Mouse (Mus musculus) embryonic fibroblast, embryonic 13.5 days (primary cell): ENCODE measurements around the gene Olfr98. TPM values are rescaled to one million over a fixed set of nuclear protein-coding genes. Genes with fewer than 3 reads are reported as not detected.

Experiments
- H3K27ac ChIP-seq: 2 replicates; pipeline ENCODE4 v1.5.1; 2012; ENCODE audit warnings: low read length, control low read depth, inconsistent platforms; ENCODE audit not compliant: insufficient read depth
- H3K4me1 ChIP-seq: 2 replicates; pipeline ENCODE4 v1.6.1; 2011; ENCODE audit warnings: low read length; ENCODE audit not compliant: control insufficient read depth, insufficient read depth
- H3K4me3 ChIP-seq: 2 replicates; pipeline ENCODE4 v1.5.1; 2011; ENCODE audit warnings: mild to moderate bottlenecking, control low read depth, low read length; ENCODE audit not compliant: insufficient read depth
- CTCF ChIP-seq: IDR thresholded peaks from 2 replicates; pipeline ENCODE4 v1.5.1; 2011; ENCODE audit warnings: mild to moderate bottlenecking, control low read depth, low read length, moderate library complexity, borderline replicate concordance; ENCODE audit not compliant: insufficient read depth
- POLR2A ChIP-seq: IDR thresholded peaks from 2 replicates; pipeline ENCODE4 v1.6.1; 2011; ENCODE audit warnings: low read depth, mild to moderate bottlenecking, control low read depth, low read length, moderate library complexity
- polyA plus RNA-seq: library from polyadenylated mRNA; stranded (reverse); fragments of >200 nt; gene quantifications from 2 replicates; pipeline ENCODE4 v1.2.4, GENCODE M21; 2011; ENCODE audit warnings: low read depth; ENCODE audit not compliant: missing spikeins, insufficient read length

The Olfr98 gene
- polyA plus RNA-seq = not detected in 2 replicates

DNA sequence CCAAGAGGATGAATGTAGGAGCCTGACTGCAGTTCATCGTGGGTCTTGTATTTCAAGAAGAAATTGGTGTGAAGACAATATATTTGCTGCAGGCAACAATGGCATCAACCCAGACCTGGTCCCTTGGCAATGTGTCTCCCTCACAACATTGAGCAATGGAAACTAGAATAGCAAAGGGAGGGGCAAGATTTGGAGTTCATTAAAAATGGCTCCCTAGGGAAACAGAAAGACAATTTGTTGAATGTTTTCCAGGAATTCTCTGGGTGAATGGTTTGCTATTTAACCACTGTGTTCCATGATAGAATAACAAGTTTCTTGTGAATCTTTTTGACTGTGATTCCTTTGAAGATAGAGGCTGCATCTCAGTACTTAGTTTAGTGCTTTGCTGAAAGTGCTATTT is at the start of gene Olfr98:
Gene Olfr98 (minus strand): TSS at position 124 of the 400 bp plus-strand sequence.
- Histone ChIP-seq H3K27ac (no peak within 1 kb of the TSS), H3K4me1 (no peaks in the 10 kb centered on the region), H3K4me3 (no peak within 1 kb of the TSS)
- no peak for TF ChIP-seq POLR2A
- TF ChIP-seq CTCF = no peak

DNA sequence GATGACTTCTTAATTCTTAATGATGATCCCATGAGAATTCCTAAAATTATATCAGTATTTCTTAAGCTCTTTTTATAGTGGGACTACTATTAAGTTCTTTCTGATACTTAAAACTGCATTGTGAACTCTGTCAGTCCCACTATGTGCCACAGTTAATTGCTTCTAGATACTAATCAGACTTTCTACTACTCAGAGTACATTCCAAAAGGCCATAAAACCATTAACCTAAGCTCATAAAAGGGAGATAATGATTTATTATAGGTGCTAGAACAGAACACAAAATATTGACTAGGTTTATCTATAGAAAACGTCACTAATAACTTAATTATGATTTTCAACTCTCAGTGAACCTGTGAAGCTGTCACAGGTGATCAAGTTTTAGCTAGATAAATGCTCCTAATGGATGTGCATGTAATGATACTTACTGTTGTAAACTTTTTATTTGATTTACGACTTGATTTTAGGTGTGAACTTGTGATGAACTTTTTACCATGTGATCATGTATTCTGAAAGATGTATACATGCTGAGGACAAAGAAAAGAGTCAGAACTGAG is 46.7 kb upstream of the Olfr98 start:
- no peak overlapping the region for H3K4me3 ChIP-seq
- no peaks in the 10 kb centered on the region for H3K4me1 ChIP-seq
- no peak for TF ChIP-seq CTCF
- no peak for TF ChIP-seq POLR2A
- H3K27ac ChIP-seq = no peak overlapping the region

DNA sequence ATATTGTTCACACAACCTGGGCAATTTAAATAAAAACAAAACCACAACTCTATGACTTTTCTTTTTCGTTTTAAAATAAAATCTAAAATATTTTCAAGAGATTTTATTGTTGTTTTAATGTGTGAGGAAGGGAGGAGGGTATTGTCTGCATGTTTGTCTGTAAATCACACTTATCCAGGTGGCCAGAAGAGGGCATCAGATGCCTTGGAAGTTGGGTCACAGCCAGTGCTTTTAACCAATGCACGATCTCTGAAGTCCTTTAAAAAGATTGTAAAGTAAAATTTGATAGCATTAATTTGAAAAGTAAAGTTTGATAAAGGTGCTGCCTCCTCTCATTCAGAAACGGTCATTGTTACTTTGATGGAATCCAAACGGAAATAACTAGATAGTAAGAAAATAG is 44.9 kb upstream of the Olfr98 start:
- Histone ChIP-seq H3K4me3 (no peak overlapping the region), H3K27ac (no peak overlapping the region), H3K4me1 (no peaks in the 10 kb centered on the region)
- TF ChIP-seq POLR2A = no peak
- TF ChIP-seq CTCF = no peak

DNA sequence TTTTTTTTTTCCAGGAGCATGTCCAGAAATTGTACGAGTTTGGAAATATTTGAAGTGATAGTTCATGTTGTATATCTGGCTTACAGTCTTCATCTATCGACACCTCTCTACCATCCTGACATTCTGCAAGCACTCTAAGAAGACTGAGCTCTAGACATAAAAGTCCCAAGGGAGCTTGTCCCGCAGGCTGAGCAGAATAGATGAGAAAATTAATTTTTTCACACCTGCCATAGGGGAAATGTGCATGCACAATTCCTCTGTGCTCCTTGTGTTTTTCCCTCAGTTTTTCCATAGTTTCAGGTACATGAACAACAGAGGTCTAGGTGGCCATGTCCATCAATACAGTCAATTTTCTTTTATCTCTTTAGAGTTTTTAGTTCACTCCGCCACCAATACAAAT is 40.7 kb upstream of the Olfr98 start, which contains the start of gene Olfr101:
Gene Olfr101 (minus strand): TSS at position 101 of the 400 bp plus-strand sequence.
- no peak within 1 kb of the TSS for H3K27ac ChIP-seq
- no peak for TF ChIP-seq CTCF
- no peak for TF ChIP-seq POLR2A
- H3K4me3 ChIP-seq = no peak within 1 kb of the TSS
- no peaks in the 10 kb centered on the region for H3K4me1 ChIP-seq

DNA sequence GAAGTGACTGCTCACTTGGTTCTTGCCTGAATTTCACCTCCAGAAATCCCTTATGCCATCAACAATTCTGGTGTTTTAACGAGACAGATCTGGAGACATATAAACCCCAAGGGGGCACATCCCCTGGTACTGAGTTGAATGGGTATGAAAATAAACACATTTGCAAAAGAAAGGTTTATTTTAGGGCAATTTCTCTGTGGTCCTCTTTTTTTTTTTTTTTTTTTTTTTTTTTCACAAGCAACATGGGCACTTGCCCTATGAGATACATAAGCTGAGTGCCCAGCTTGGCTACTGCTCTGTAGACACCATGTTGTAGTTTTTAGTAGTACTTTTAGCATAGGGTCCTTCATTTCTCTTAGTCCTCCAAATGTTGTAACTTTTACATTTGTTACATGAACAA is 19.8 kb upstream of the Olfr98 start, which contains the start of gene Olfr99:
Gene Olfr99 (minus strand): TSS at position 101 of the 400 bp plus-strand sequence.
- H3K4me3 ChIP-seq = no peak within 1 kb of the TSS
- TF ChIP-seq POLR2A (no peak), CTCF (no peak)
- no peaks in the 10 kb centered on the region for H3K4me1 ChIP-seq
- no peak within 1 kb of the TSS for H3K27ac ChIP-seq

DNA sequence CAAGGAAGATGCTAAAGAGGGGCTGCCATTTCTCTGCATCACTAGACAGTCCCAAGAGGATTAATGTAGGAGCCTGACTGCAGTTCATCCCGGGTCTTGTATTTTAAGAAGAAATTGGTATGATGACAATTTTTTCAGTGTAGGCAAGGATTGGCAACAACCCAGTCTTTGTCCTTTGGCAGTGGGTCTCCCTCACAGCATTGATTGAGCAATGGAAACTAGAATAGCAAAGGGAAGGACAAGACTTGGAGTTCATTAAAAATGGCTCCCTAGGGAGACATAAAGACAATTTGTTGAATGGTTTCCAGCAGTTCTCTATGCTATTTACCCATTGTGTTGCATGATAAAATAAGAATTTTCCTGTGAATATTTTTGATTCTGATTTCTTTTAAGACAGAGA is 16.8 kb upstream of the Olfr98 start:
- no peak for TF ChIP-seq CTCF
- no peak for TF ChIP-seq POLR2A
- no peak overlapping the region for H3K27ac ChIP-seq
- peaks cover 2% of the 10 kb centered on the region; the same call in 1 of the 2 replicates for H3K4me1 ChIP-seq
- H3K4me3 ChIP-seq = no peak overlapping the region

DNA sequence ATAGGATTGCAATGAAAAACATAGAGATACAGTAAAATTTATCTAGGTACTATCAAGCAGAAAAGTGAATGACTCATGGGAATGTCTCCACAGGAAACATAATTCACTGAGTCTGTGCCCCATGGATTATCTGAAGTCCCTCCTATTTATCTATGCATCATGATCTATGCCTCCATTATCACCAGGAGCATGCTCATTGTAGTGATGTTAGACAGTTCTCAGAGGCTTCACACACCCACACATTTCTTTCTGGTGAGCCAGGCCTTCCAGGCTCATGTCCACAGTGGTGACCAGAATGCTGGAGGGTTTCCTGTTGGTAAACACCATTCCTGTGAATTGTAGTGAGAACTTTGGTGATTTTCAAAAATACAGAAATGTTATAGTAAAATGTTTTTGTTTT is 13.0 kb upstream of the Olfr98 start:
- Histone ChIP-seq H3K4me1 (peaks cover 3% of the 10 kb centered on the region; the same call in 1 of the 2 replicates), H3K27ac (no peak overlapping the region), H3K4me3 (no peak overlapping the region)
- TF ChIP-seq POLR2A (no peak), CTCF (no peak)

DNA sequence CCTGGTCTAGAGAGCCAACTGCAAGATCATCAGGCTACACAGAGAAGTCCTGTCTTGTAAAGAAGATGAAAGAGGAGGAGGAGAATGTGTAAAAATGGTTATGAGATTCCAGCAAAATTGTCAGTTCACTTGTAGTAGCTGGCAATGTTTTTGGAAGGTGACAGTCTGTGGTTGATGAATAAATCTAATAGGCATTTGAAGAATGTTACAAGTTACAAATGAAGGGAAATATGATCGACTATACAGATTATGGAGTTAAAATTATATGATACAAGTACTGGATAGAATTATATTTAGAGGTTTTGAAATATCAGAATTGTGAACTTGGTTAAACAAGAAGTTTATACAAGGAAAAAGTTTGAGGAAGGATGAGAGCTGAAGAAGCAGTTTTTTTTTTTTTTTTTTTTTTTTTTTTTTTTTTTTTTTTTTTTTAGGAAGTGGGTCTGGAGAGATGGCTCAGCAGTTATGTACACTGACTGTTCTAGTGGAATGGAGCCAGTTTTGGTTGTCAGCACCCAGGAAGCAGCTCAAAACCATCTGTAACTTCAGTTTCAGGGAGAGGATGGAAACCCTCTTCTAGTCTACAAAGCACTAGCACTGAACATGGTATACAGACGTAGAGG is 12.2 kb upstream of the Olfr98 start:
- H3K27ac ChIP-seq = no peak overlapping the region
- H3K4me1 ChIP-seq = peaks cover 5% of the 10 kb centered on the region
- no peak overlapping the region for H3K4me3 ChIP-seq
- TF ChIP-seq POLR2A = no peak

DNA sequence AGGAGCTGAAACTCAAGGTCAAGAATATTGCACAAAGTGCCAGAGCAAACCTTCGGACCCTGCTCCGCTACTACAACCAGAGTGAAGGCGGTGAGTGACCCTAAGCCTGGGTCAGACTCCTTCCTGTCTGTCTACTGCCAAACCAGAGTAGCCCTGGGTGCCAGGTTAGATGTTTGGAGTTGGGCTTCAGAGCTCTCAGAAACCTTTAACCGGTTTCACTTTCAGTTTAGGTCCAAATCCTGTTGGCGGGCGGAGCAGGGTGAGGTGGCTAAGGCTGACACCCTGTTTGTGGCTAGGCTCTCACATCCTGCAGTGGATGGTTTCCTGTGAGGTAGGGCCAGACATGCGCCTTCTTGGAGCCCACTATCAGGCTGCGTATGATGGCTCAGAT is 7.1 kb upstream of the Olfr98 start:
- peak overlapping the region; percentile 95 for H3K4me3 ChIP-seq
- H3K4me1 ChIP-seq = peaks cover 5% of the 10 kb centered on the region
- no peak overlapping the region for H3K27ac ChIP-seq
- TF ChIP-seq CTCF = no peak
- no peak for TF ChIP-seq POLR2A

DNA sequence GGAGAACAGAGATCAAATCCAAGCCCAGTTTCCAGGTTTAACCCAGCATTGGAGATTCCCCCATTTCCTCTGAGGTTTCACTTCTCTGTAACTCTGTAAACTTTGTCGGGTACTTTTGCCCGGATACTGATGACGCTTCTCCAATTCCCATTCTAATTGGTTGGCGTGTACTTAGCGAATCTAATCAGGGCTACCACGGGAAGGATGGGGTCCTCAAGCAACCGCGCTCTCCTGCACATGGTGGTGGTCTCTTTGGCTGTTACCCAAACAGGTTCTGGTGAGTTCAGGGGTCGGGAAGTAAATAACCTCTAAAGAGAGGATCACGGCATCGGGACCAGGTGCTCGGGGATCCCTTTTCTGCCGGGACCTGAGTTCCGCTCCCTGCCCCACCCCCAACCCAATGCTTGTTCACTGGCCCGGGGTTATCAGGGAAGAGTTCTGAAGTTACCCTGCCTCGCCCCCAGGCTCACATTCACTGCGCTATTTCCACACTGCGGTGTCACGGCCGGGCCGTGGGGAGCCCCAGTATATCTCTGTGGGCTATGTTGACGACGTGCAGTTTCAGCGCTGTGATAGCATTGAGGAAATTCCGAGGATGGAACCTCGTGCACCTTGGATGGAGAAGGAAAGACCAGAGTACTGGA is 6.6 kb upstream of the Olfr98 start, which contains the start of gene H2-M3:
Gene H2-M3 (plus strand): TSS at position 163 of the 644 bp plus-strand sequence.
- TF ChIP-seq CTCF (no peak), POLR2A (no peak)
- Histone ChIP-seq H3K27ac (no peak within 1 kb of the TSS), H3K4me1 (peaks cover 2% of the 10 kb centered on the region; the same call in 1 of the 2 replicates)

DNA sequence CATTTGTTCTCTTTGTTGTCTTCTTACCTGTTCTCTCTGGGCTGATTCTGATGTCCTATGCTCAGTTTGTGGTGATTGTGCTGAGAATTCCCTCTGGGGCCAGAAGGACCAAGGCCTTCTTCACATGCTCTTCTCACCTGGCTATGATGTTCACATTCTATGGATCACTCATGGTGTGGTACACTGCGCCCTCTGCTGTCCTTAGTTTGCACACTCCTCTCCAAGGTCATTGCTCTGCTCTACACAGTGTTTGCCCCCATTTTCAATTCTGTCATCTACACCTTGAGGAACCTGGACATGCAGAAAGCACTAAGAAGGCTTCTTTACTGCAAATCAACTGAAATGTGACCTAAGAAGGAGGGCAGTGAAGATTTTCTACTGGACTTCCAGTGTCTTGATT is 13.0 kb downstream of the Olfr98 start:
- no peaks in the 10 kb centered on the region for H3K4me1 ChIP-seq
- TF ChIP-seq POLR2A (no peak), CTCF (peak; percentile 58; the same call in 1 of the 2 replicates)
- no peak overlapping the region for H3K27ac ChIP-seq
- H3K4me3 ChIP-seq = no peak overlapping the region

More for the DNA sequence above, 6.6 kb upstream of the Olfr98 start, which contains the start of gene H2-M3:
- H3K4me3 ChIP-seq = peak within 1 kb of the TSS; percentile 95
